Comparison of ENCODE assay signal across 12 mouse cellular contexts in the genomic region with DNA sequence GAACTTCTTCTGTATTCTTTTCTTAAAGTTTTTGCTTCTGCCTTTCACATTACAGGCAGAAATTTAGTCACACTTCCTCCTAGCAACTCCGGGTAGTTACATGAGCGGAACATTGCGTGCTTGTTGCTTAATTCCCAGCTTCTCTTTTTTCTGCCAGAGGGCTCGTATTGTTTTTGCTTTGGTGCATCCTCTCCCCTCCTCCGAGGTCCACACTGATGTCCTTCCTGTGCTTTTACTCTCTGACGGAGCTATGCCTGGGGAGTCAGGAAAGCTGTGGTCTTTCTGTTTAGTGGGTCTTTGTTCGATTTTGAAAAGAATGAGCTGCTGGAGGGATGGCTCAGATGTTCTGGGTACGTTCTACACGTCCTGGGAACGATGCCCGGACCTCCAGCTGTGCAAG. TPM values are rescaled to one million over a fixed set of nuclear protein-coding genes. Genes with fewer than 3 reads are reported as not detected.
A peak's percentile ranks its signal among the peaks of the same experiment; 100 is the strongest.
DNase-seq lines count a peak whose midpoint lies in the region; ATAC-seq and TF ChIP-seq lines count a peak whose summit lies in the region.
"Had no signal": no experiment of that assay in that cellular context is flagged by ENCODE, and none has a peak within 500 bp of the region (broad histone marks: within the 10 kb centered on the region; RNA-seq: fewer than 3 reads in every experiment).

No protein-coding gene starts in this region.

- H3K4me3 ChIP-seq in kidney, adult 2 months (ENCODE audit: insufficient read depth, low read depth, low read length), result no peak overlapping the region
- H3K4me3 ChIP-seq in kidney, embryonic 16.5 days (ENCODE audit: low read length), result no peak overlapping the region
- H3K4me3 ChIP-seq in lung, embryonic 14.5 days (ENCODE audit: low read depth, low read length), result no peak overlapping the region
- H3K4me3 ChIP-seq: embryonic facial prominence, embryonic 13.5 days had no signal

- H3K9ac ChIP-seq in kidney, embryonic 16.5 days (replicated peaks; ENCODE audit: low read length), result no peak overlapping the region
- no peak overlapping the region for H3K9ac ChIP-seq in lung, embryonic 14.5 days
- H3K9ac ChIP-seq: embryonic facial prominence, embryonic 13.5 days; liver, embryonic 14.5 days had no signal

- no peak for TF ChIP-seq POLR2A in kidney, adult 2 months (IDR thresholded peaks at IDR 0.05; ENCODE audit: low read depth, low read length)

- no peak overlapping the region for H3K27ac ChIP-seq in kidney, adult 2 months (ENCODE audit: insufficient read depth, low read depth, low read length)
- no peak overlapping the region for H3K27ac ChIP-seq in kidney, embryonic 16.5 days (ENCODE audit: low read length)
- H3K27ac ChIP-seq in lung, embryonic 14.5 days (ENCODE audit: low read depth), result no peak overlapping the region
- H3K27ac ChIP-seq: embryonic facial prominence, embryonic 13.5 days; liver, embryonic 14.5 days had no signal

- H3K36me3 ChIP-seq in kidney, adult 2 months (ENCODE audit: control insufficient read depth, insufficient read depth, low read length), result peaks cover 15% of the 10 kb centered on the region
- H3K36me3 ChIP-seq in kidney, embryonic 16.5 days (ENCODE audit: insufficient read depth, low read length), result peaks cover 61% of the 10 kb centered on the region
- peaks cover 69% of the 10 kb centered on the region for H3K36me3 ChIP-seq in lung, embryonic 14.5 days (ENCODE audit: insufficient read depth)

- no peaks in the 10 kb centered on the region for H3K4me1 ChIP-seq in kidney, adult 2 months (ENCODE audit: control insufficient read depth, insufficient read depth, low read length)
- H3K4me1 ChIP-seq in kidney, embryonic 16.5 days (ENCODE audit: insufficient read depth, low read length), result no peaks in the 10 kb centered on the region
- no peaks in the 10 kb centered on the region for H3K4me1 ChIP-seq in lung, embryonic 14.5 days (ENCODE audit: insufficient read depth)
- H3K4me1 ChIP-seq: embryonic facial prominence, embryonic 13.5 days had no signal

- no peaks in the 10 kb centered on the region for H3K27me3 ChIP-seq in kidney, adult 2 months (replicated peaks; ENCODE audit: control insufficient read depth, insufficient read depth, low read length)
- no peaks in the 10 kb centered on the region for H3K27me3 ChIP-seq in kidney, embryonic 16.5 days (ENCODE audit: insufficient read depth, low read length)
- no peaks in the 10 kb centered on the region for H3K27me3 ChIP-seq in lung, embryonic 14.5 days (ENCODE audit: insufficient read depth, low read length)
- H3K27me3 ChIP-seq: embryonic facial prominence, embryonic 13.5 days had no signal

- H3K4me2 ChIP-seq in kidney, embryonic 16.5 days (replicated peaks; ENCODE audit: low read depth, low read length), result no peak overlapping the region
- H3K4me2 ChIP-seq in lung, embryonic 14.5 days, result no peak overlapping the region
- H3K4me2 ChIP-seq: embryonic facial prominence, embryonic 13.5 days had no signal

- DNase-seq in kidney, adult 2 months, result peak; percentile 30
- peak; percentile 21 to 43 for DNase-seq in spleen, postnatal 36 days (ENCODE audit: low spot score in 2 of 2)
- DNase-seq in spleen, postnatal 10 days (ENCODE audit: low spot score in 2 of 2), result no peak
- peak; percentile 12 for DNase-seq in lung, embryonic 14.5 days
- DNase-seq in skeletal muscle tissue, adult 2 months (ENCODE audit: low read depth, low spot score), result peak; percentile 30
- DNase-seq in thymus, postnatal 10 days (ENCODE audit: low spot score in 2 of 2), result no peak
- DNase-seq in frontal cortex, adult 2 months (ENCODE audit: extremely low spot score in 1 of 2, low spot score in 1 of 2), result no peak
- DNase-seq: cerebellum, adult 11-12 months; thymus, postnatal 36 days had no signal

- ATAC-seq in kidney, embryonic 16.5 days (ENCODE audit: low FRiP score, low TSS enrichment), result no peak
- ATAC-seq in lung, embryonic 14.5 days (ENCODE audit: insufficient read depth), result no peak

- no peaks in the 10 kb centered on the region for H3K9me3 ChIP-seq in kidney, embryonic 16.5 days (ENCODE audit: low read length)
- H3K9me3 ChIP-seq in lung, embryonic 14.5 days (ENCODE audit: low read depth, low read length), result no peaks in the 10 kb centered on the region
- H3K9me3 ChIP-seq: embryonic facial prominence, embryonic 13.5 days had no signal

- TF ChIP-seq CTCF in kidney, adult 2 months (conservative IDR thresholded peaks at IDR 0.05; ENCODE audit: insufficient read depth, insufficient read length, low read depth, low read length), result no peak
- no peak for TF ChIP-seq CTCF in lung, embryonic 14.5 days (IDR thresholded peaks at IDR 0.05; ENCODE audit: low read depth)

- 68% methylated on average over 11 of the region's 11 CpGs for WGBS in kidney, adult 2 months
- 82% methylated on average over 11 of the region's 11 CpGs for WGBS in kidney, embryonic 16.5 days
- WGBS in lung, embryonic 14.5 days, result 75% methylated on average over 11 of the region's 11 CpGs

RNA-seq across cellular contexts. Expression of a gene that starts 19.9 kb away (rescaled TPM):
- polyA plus RNA-seq in kidney, adult 2 months (2012; rRNA removed), result 54.8 and 61.9 TPM in 2 replicates
- polyA plus RNA-seq in kidney, embryonic 16.5 days (2015; fragmentation: Nextera tagmentation; extraction: Ambion mirVana), result 58.2 and 59.7 TPM in 2 replicates
- polyA plus RNA-seq in lung, embryonic 14.5 days (2014; fragmentation: Nextera tagmentation; extraction: Ambion mirVana), result 41.4 and 42.4 TPM in 2 replicates
- polyA plus RNA-seq in frontal cortex, adult 2 months (2012; rRNA removed), result 124 and 134 TPM in 2 replicates

RNA-seq across cellular contexts. Expression of a gene that starts 34.5 kb away (rescaled TPM):
- 8.6 and 10.1 TPM in 2 replicates for polyA plus RNA-seq in kidney, adult 2 months (2012; rRNA removed)
- polyA plus RNA-seq in kidney, embryonic 16.5 days (2015; fragmentation: Nextera tagmentation; extraction: Ambion mirVana), result 10.6 and 20.6 TPM in 2 replicates
- 14.3 and 15.1 TPM in 2 replicates for polyA plus RNA-seq in lung, embryonic 14.5 days (2014; fragmentation: Nextera tagmentation; extraction: Ambion mirVana)
- polyA plus RNA-seq in frontal cortex, adult 2 months (2012; rRNA removed), result 47.8 and 50.4 TPM in 2 replicates

RNA-seq across cellular contexts. Expression of a gene that starts 36.3 kb away (rescaled TPM):
- polyA plus RNA-seq in kidney, adult 2 months (2012; rRNA removed), result 0.20 and 0.22 TPM in 2 replicates
- 5.9 and 7.1 TPM in 2 replicates for polyA plus RNA-seq in kidney, embryonic 16.5 days (2015; fragmentation: Nextera tagmentation; extraction: Ambion mirVana)
- polyA plus RNA-seq in lung, embryonic 14.5 days (2014; fragmentation: Nextera tagmentation; extraction: Ambion mirVana), result 6.9 and 7.4 TPM in 2 replicates
- 5.6 and 6.4 TPM in 2 replicates for polyA plus RNA-seq in frontal cortex, adult 2 months (2012; rRNA removed)

Comparison
In these comparisons a context has a peak if more than half of its experiments do, and no peak if none do; other contexts are left out.
1. DNase-seq: peak in kidney, adult 2 months (single experiment), spleen, postnatal 36 days (2 of 2), lung, embryonic 14.5 days (single experiment) and skeletal muscle tissue, adult 2 months (single experiment); none in spleen, postnatal 10 days (0 of 2), thymus, postnatal 10 days (0 of 2) and frontal cortex, adult 2 months (0 of 2).